Mouse (Mus musculus) kidney, postnatal 36 days (tissue): ENCODE data around the gene Acox1.

Experiments used
- DNase-seq, 2 experiments: peaks; one replicate each; pipeline ENCODE4 v3.0.0; 2021 to 2022; ENCODE audit warnings: mixed read lengths in 2 of 2

Acox1 gene

GRCm38 (mm10) chr11:116210696-116211095, 11.9 kb upstream of the Acox1 start:
- DNase-seq: peak; percentile 62 to 85

- DNase-seq: peak; percentile 71 to 86
Measured at GRCm38 (mm10) chr11:116209257-116209656, 10.4 kb upstream of the Acox1 start.

- no peak for DNase-seq
Measured at GRCm38 (mm10) chr11:116208660-116209059, 9.8 kb upstream of the Acox1 start.

GRCm38 (mm10) chr11:116206678-116207077, 7.8 kb upstream of the Acox1 start:
- no peak for DNase-seq

GRCm38 (mm10) chr11:116203150-116203549, 4.3 kb upstream of the Acox1 start:
- no peak for DNase-seq

- DNase-seq: peak in 1 of 2 experiments; percentile 72
Measured at GRCm38 (mm10) chr11:116201151-116201550, 2.3 kb upstream of the Acox1 start.

- DNase-seq: no peak
Measured at GRCm38 (mm10) chr11:116198132-116198531, 713 bp downstream of the Acox1 start.

- no peak for DNase-seq
Measured at GRCm38 (mm10) chr11:116197584-116197906, 1.3 kb downstream of the Acox1 start.

- no peak for DNase-seq
Measured at GRCm38 (mm10) chr11:116196866-116197583, 1.8 kb downstream of the Acox1 start.

GRCm38 (mm10) chr11:116196336-116196735, 2.5 kb downstream of the Acox1 start:
- DNase-seq: peak in 1 of 2 experiments; percentile 43

GRCm38 (mm10) chr11:116195252-116195651, 3.6 kb downstream of the Acox1 start:
- peak; percentile 59 to 75 for DNase-seq

- DNase-seq: no peak
Measured at GRCm38 (mm10) chr11:116194619-116195018, 4.2 kb downstream of the Acox1 start.

- DNase-seq: no peak
Measured at GRCm38 (mm10) chr11:116187226-116187930, 11.5 kb downstream of the Acox1 start.

- no peak for DNase-seq
Measured at GRCm38 (mm10) chr11:116186360-116186759, 12.5 kb downstream of the Acox1 start.

GRCm38 (mm10) chr11:116185836-116186235, 13.0 kb downstream of the Acox1 start:
- no peak for DNase-seq

- DNase-seq: no peak
Measured at GRCm38 (mm10) chr11:116178411-116179121, 20.3 kb downstream of the Acox1 start.

GRCm38 (mm10) chr11:116176010-116176409, 22.8 kb downstream of the Acox1 start:
- DNase-seq: no peak

GRCm38 (mm10) chr11:116174775-116175448, 23.9 kb downstream of the Acox1 start:
- DNase-seq: peak; percentile 80 to 83

- peak; percentile 66 for DNase-seq
Measured at GRCm38 (mm10) chr11:116171959-116172358, 26.9 kb downstream of the Acox1 start.

GRCm38 (mm10) chr11:116170003-116170800, 28.6 kb downstream of the Acox1 start:
- peak; percentile 46 to 70 for DNase-seq

- DNase-seq: no peak
Measured at GRCm38 (mm10) chr11:116169214-116169613, 29.6 kb downstream of the Acox1 start.

- peak; percentile 97 for DNase-seq
Measured at GRCm38 (mm10) chr11:116167884-116168439, 30.9 kb downstream of the Acox1 start, which contains the start of gene Fbf1. TSS of gene Fbf1 (minus strand) at chr11:116168166.
